Mouse (Mus musculus): Measurements from ENCODE around the gene 1600002K03Rik. TPM values are rescaled to one million over a fixed set of nuclear protein-coding genes. Genes with fewer than 3 reads are reported as not detected.
A peak's percentile ranks its signal among the peaks of the same experiment; 100 is the strongest.

1600002K03Rik gene
- polyA plus RNA-seq, 1 experiment from 2014 or later = 10.6 TPM

GRCm38 (mm10) chr10:80139975-80140665 is 32.6 kb upstream of the 1600002K03Rik start:
- WGBS = 71% methylated on average over 10 of the region's 11 CpGs
- Histone ChIP-seq H3K36me3 (ENCODE audit: control insufficient read depth, insufficient read depth) (peaks cover 2% of the 10 kb centered on the region; the same call in 1 of the 2 replicates), H3K27me3 (replicated peaks; ENCODE audit: control insufficient read depth, insufficient read depth, low read length) (no peaks in the 10 kb centered on the region), H3K4me3 (replicated peaks; ENCODE audit: low read length) (no peak overlapping the region), H3K4me1 (replicated peaks; ENCODE audit: control insufficient read depth, insufficient read depth, low read length) (peaks cover 52% of the 10 kb centered on the region), H3K27ac (ENCODE audit: low read length) (no peak overlapping the region), H3K4me2 (ENCODE audit: low read length) (no peak overlapping the region), H3K9me3 (ENCODE audit: control insufficient read depth, low read length) (no peaks in the 10 kb centered on the region), H3K9ac (replicated peaks; ENCODE audit: low read depth, low read length) (no peak overlapping the region)
- no peak for ATAC-seq

- H3K9ac ChIP-seq (replicated peaks; ENCODE audit: low read depth, low read length) = peak within 1 kb of the TSS; percentile 38
- H3K36me3 ChIP-seq (ENCODE audit: control insufficient read depth, insufficient read depth) = no peaks in the 10 kb centered on the region
- peak within 1 kb of the TSS; percentile 90 for H3K4me3 ChIP-seq (replicated peaks; ENCODE audit: low read length)
- H3K27me3 ChIP-seq (replicated peaks; ENCODE audit: control insufficient read depth, insufficient read depth, low read length) = no peaks in the 10 kb centered on the region
- H3K9me3 ChIP-seq (ENCODE audit: control insufficient read depth, low read length) = no peaks in the 10 kb centered on the region
- H3K4me1 ChIP-seq (replicated peaks; ENCODE audit: control insufficient read depth, insufficient read depth, low read length) = peaks cover 55% of the 10 kb centered on the region
- ATAC-seq = no peak
- H3K27ac ChIP-seq (ENCODE audit: low read length) = peak within 1 kb of the TSS; percentile 90
- WGBS = 73% methylated on average over 10 of the region's 10 CpGs
- peak within 1 kb of the TSS; percentile 99 for H3K4me2 ChIP-seq (ENCODE audit: low read length)
These were observed 32.1 kb upstream of the 1600002K03Rik start, which contains the start of gene Cbarp for GRCm38 (mm10) chr10:80140666-80141035. Gene Cbarp (minus strand): TSS chr10:80140835.

- H3K9me3 ChIP-seq (ENCODE audit: control insufficient read depth, low read length) = no peaks in the 10 kb centered on the region
- H3K4me3 ChIP-seq (replicated peaks; ENCODE audit: low read length) = peak overlapping the region; percentile 90
- peak overlapping the region; percentile 90 for H3K27ac ChIP-seq (ENCODE audit: low read length)
- ATAC-seq = peak; percentile 58
- WGBS = under 1% methylated on average over 29 of the region's 29 CpGs
- H3K9ac ChIP-seq (replicated peaks; ENCODE audit: low read depth, low read length) = peak overlapping the region; percentile 38
- H3K4me2 ChIP-seq (ENCODE audit: low read length) = peak overlapping the region; percentile 99
- peaks cover 57% of the 10 kb centered on the region for H3K4me1 ChIP-seq (replicated peaks; ENCODE audit: control insufficient read depth, insufficient read depth, low read length)
- no peaks in the 10 kb centered on the region for H3K36me3 ChIP-seq (ENCODE audit: control insufficient read depth, insufficient read depth)
- H3K27me3 ChIP-seq (replicated peaks; ENCODE audit: control insufficient read depth, insufficient read depth, low read length) = no peaks in the 10 kb centered on the region
These were observed 31.5 kb upstream of the 1600002K03Rik start for GRCm38 (mm10) chr10:80141243-80141642.

- peak overlapping the region; percentile 99 for H3K4me2 ChIP-seq (ENCODE audit: low read length)
- no peaks in the 10 kb centered on the region for H3K36me3 ChIP-seq (ENCODE audit: control insufficient read depth, insufficient read depth)
- peak; percentile 89 for ATAC-seq
- H3K4me1 ChIP-seq (replicated peaks; ENCODE audit: control insufficient read depth, insufficient read depth, low read length) = peaks cover 50% of the 10 kb centered on the region
- H3K27me3 ChIP-seq (replicated peaks; ENCODE audit: control insufficient read depth, insufficient read depth, low read length) = no peaks in the 10 kb centered on the region
- peak overlapping the region; percentile 90 for H3K27ac ChIP-seq (ENCODE audit: low read length)
- peak overlapping the region; percentile 90 for H3K4me3 ChIP-seq (replicated peaks; ENCODE audit: low read length)
- WGBS = under 1% methylated on average over 43 of the region's 43 CpGs
- H3K9me3 ChIP-seq (ENCODE audit: control insufficient read depth, low read length) = no peaks in the 10 kb centered on the region
- H3K9ac ChIP-seq (replicated peaks; ENCODE audit: low read depth, low read length) = peak overlapping the region; percentile 93
These were observed 30.8 kb upstream of the 1600002K03Rik start for GRCm38 (mm10) chr10:80141786-80142529.

- Histone ChIP-seq H3K27me3 (replicated peaks; ENCODE audit: control insufficient read depth, insufficient read depth, low read length) (no peaks in the 10 kb centered on the region), H3K4me1 (replicated peaks; ENCODE audit: control insufficient read depth, insufficient read depth, low read length) (peaks cover 46% of the 10 kb centered on the region)
- WGBS = under 1% methylated on average over 15 of the region's 15 CpGs
These were observed 30.2 kb upstream of the 1600002K03Rik start for GRCm38 (mm10) chr10:80142530-80142925.

GRCm38 (mm10) chr10:80143664-80144063 is 29.1 kb upstream of the 1600002K03Rik start:
- no peak overlapping the region for H3K4me2 ChIP-seq (ENCODE audit: low read length)
- H3K9me3 ChIP-seq (ENCODE audit: control insufficient read depth, low read length) = no peaks in the 10 kb centered on the region
- no peak overlapping the region for H3K27ac ChIP-seq (ENCODE audit: low read length)
- H3K36me3 ChIP-seq (ENCODE audit: control insufficient read depth, insufficient read depth) = no peaks in the 10 kb centered on the region
- no peak overlapping the region for H3K4me3 ChIP-seq (replicated peaks; ENCODE audit: low read length)
- WGBS = 93% methylated on average over 7 of the region's 7 CpGs
- peaks cover 44% of the 10 kb centered on the region for H3K4me1 ChIP-seq (replicated peaks; ENCODE audit: control insufficient read depth, insufficient read depth, low read length)
- ATAC-seq = no peak
- H3K27me3 ChIP-seq (replicated peaks; ENCODE audit: control insufficient read depth, insufficient read depth, low read length) = no peaks in the 10 kb centered on the region
- H3K9ac ChIP-seq (replicated peaks; ENCODE audit: low read depth, low read length) = no peak overlapping the region

More at GRCm38 (mm10) chr10:80142530-80142925, 30.2 kb upstream of the 1600002K03Rik start:
- H3K9ac ChIP-seq (replicated peaks; ENCODE audit: low read depth, low read length) = peak overlapping the region; percentile 93
- no peaks in the 10 kb centered on the region for H3K9me3 ChIP-seq (ENCODE audit: control insufficient read depth, low read length)
- H3K4me2 ChIP-seq (ENCODE audit: low read length) = peak overlapping the region; percentile 99
- peak overlapping the region; percentile 90 for H3K4me3 ChIP-seq (replicated peaks; ENCODE audit: low read length)
- peak overlapping the region; percentile 74 for H3K27ac ChIP-seq (ENCODE audit: low read length)
- no peaks in the 10 kb centered on the region for H3K36me3 ChIP-seq (ENCODE audit: control insufficient read depth, insufficient read depth)
- no peak for ATAC-seq

- no peaks in the 10 kb centered on the region for H3K36me3 ChIP-seq (ENCODE audit: control insufficient read depth, insufficient read depth)
- no peaks in the 10 kb centered on the region for H3K27me3 ChIP-seq (replicated peaks; ENCODE audit: control insufficient read depth, insufficient read depth, low read length)
- no peak overlapping the region for H3K27ac ChIP-seq (ENCODE audit: low read length)
- no peak overlapping the region for H3K4me2 ChIP-seq (ENCODE audit: low read length)
- H3K4me3 ChIP-seq (replicated peaks; ENCODE audit: low read length) = no peak overlapping the region
- peaks cover 43% of the 10 kb centered on the region for H3K4me1 ChIP-seq (replicated peaks; ENCODE audit: control insufficient read depth, insufficient read depth, low read length)
- 93% methylated on average over 12 of the region's 12 CpGs for WGBS
- ATAC-seq = no peak
- no peaks in the 10 kb centered on the region for H3K9me3 ChIP-seq (ENCODE audit: control insufficient read depth, low read length)
- H3K9ac ChIP-seq (replicated peaks; ENCODE audit: low read depth, low read length) = no peak overlapping the region
These were observed 28.6 kb upstream of the 1600002K03Rik start for GRCm38 (mm10) chr10:80144159-80144558.

- 73% methylated on average over 20 of the region's 20 CpGs for WGBS
- Histone ChIP-seq H3K9me3 (ENCODE audit: control insufficient read depth, low read length) (no peaks in the 10 kb centered on the region), H3K4me2 (ENCODE audit: low read length) (no peak overlapping the region), H3K27me3 (replicated peaks; ENCODE audit: control insufficient read depth, insufficient read depth, low read length) (no peaks in the 10 kb centered on the region), H3K9ac (replicated peaks; ENCODE audit: low read depth, low read length) (no peak overlapping the region), H3K36me3 (ENCODE audit: control insufficient read depth, insufficient read depth) (no peaks in the 10 kb centered on the region), H3K27ac (ENCODE audit: low read length) (0 out of 2 replicates have a peak overlapping the region, but pooled peaks have one; percentile 14), H3K4me1 (replicated peaks; ENCODE audit: control insufficient read depth, insufficient read depth, low read length) (peaks cover 41% of the 10 kb centered on the region), H3K4me3 (replicated peaks; ENCODE audit: low read length) (no peak overlapping the region)
- ATAC-seq = no peak
These were observed 27.6 kb upstream of the 1600002K03Rik start for GRCm38 (mm10) chr10:80144864-80145838.

Data from forebrain, embryonic 16.5 days (tissue).